Mouse (Mus musculus): Measurements from ENCODE around the gene Pou2f2.

The Pou2f2 gene

GRCm38 (mm10) chr7:25105411-25106160, 73.9 kb downstream of the Pou2f2 start:
- no peak for DNase-seq (ENCODE audit: extremely low spot score, low read depth, low spot score)

GRCm38 (mm10) chr7:25099581-25099980, 79.9 kb downstream of the Pou2f2 start:
- no peak for DNase-seq (ENCODE audit: extremely low spot score, low read depth, low spot score)

- no peak for DNase-seq (ENCODE audit: extremely low spot score, low read depth, low spot score)
These were observed 81.4 kb downstream of the Pou2f2 start for GRCm38 (mm10) chr7:25098169-25098568.

GRCm38 (mm10) chr7:25089875-25090274, 89.7 kb downstream of the Pou2f2 start:
- no peak for DNase-seq (ENCODE audit: extremely low spot score, low read depth, low spot score)

GRCm38 (mm10) chr7:25088968-25089367, 90.6 kb downstream of the Pou2f2 start:
- DNase-seq (ENCODE audit: extremely low spot score, low read depth, low spot score) = no peak

DNA sequence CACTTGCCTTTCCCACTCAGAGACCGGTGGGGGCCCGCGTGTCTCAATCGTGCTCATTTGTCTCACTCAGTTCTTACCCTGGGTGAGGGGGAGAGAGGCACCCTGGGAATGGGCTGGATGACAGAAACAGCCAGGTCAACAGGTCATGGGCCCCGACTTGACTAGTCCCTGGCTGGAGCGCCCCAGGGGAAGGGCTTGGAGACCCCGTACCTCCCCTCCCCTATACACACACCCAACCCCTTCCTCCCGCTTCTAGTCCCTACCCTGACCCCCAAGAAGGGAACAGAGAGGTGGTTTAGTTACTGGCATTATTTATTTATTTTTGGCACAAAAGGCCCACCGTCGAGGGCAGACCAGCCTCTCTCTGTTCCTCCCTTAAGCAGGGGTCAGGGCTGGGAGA, 91.0 kb downstream of the Pou2f2 start:
- no peak for DNase-seq (ENCODE audit: extremely low spot score, low read depth, low spot score)

GRCm38 (mm10) chr7:25087972-25088371, 91.6 kb downstream of the Pou2f2 start:
- DNase-seq (ENCODE audit: extremely low spot score, low read depth, low spot score) = no peak

DNA sequence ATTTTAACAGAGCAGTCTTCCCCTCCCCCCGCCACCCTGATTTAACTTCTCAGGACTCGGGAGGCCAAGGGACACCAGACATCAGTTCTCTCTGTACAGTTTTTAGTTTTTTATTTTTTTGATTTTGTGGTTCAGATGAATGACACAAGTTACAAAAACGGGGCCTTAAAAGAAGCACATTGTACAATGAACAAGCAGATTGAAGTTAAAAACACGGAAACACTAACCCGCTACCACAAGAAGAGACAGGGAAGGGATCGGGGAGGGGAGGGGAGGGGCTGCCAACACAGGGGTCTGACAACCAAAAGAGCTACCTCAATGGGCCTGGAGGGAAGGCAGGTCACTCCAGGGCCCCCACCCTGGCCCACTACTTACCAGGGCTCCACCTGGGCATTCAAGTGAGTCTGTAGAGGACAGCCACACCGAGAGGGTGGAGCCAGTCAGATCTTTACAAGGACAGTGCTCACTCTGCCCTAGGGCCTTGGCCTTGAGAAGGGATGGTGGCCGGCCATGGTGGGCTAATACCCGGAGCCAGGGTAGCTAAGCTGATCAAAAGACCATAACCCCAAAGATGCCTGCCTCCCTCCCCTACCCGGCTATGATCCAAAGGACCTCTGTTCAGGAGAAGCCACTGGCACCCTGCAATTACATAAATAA, 92.1 kb downstream of the Pou2f2 start:
- DNase-seq (ENCODE audit: extremely low spot score, low read depth, low spot score) = no peak

DNA sequence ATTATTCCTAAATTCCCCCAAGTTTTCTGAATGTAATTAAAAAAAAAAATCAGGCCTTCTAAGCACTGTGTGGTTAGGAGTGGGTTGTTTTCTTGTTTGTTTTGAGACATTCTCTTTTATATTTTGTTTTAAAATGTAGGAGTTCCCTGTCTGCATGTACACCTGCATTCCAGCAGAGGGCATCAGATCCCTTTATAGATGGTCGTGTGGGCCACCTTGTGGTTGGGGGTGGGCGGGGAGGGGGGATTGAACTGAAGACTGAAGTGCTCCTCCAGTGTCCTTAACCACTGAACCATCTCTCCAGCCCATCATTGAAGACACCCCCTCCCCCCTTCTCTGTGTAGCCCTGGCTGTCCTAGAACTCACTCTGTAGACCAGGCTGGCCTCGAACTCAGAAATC, 92.9 kb downstream of the Pou2f2 start:
- no peak for DNase-seq (ENCODE audit: extremely low spot score, low read depth, low spot score)

DNA sequence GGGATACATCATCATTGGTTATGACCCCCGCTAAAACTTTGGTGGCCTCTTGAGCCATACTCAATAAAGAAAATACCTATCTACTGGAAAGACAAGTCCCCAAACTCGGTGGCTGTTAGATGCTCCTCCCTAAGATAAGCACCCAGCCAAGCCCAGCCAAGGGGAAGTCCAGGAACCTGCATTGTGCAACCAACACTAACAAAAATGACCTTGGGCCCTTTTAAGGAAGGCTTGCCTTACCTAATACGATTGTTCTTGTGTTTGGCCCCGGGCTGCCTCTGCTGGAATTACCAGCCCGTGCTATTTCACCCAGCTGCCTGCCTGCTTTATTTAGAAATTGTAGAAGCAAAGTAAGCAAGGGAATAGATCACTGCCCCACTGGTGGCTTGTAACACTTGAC, 94.9 kb downstream of the Pou2f2 start:
- no peak for DNase-seq (ENCODE audit: extremely low spot score, low read depth, low spot score)

GRCm38 (mm10) chr7:25082510-25082909, 97.0 kb downstream of the Pou2f2 start:
- DNase-seq (ENCODE audit: extremely low spot score, low read depth, low spot score) = no peak

DNA sequence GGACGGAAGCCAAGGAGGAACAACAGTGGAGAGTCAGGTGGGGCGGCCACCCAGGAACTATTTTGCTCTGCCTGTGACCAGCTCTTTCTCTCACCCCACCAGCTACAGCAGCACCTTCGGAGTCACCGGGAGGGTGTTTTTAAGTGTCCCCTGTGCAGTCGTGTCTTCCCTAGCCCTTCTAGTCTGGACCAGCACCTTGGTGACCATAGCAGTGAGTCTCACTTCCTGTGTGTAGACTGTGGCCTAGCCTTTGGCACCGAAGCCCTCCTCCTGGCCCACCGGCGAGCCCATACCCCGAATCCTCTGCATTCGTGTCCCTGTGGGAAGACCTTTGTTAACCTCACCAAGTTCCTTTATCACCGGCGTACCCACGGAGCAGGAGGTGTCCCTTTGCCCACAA, 99.1 kb downstream of the Pou2f2 start:
- DNase-seq (ENCODE audit: extremely low spot score, low read depth, low spot score) = no peak

DNA sequence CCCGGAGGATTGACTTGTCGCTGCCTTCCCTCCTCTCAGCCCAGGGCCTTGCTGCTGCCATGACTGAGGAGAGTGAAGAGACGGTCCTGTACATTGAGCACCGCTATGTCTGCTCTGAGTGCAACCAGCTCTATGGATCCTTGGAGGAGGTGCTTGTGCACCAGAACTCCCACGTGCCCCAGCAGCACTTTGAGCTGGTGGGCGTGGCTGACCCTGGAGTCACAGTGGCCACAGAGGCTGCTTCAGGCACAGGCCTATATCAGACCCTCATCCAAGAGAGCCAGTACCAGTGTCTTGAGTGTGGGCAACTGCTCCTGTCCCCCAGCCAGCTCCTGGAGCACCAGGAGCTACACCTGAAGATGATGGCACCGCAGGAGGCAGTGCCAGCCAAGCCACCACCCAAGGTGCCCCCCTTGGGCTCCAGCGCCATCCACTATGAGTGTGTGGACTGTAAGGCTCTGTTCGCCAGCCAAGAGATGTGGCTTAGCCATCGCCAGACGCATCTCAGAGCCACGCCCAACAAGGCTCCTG, 100.0 kb downstream of the Pou2f2 start:
- no peak for DNase-seq (ENCODE audit: extremely low spot score, low read depth, low spot score)

- no peak for DNase-seq (ENCODE audit: extremely low spot score, low read depth, low spot score)
These were observed 102.1 kb downstream of the Pou2f2 start for GRCm38 (mm10) chr7:25077414-25077755.

DNA sequence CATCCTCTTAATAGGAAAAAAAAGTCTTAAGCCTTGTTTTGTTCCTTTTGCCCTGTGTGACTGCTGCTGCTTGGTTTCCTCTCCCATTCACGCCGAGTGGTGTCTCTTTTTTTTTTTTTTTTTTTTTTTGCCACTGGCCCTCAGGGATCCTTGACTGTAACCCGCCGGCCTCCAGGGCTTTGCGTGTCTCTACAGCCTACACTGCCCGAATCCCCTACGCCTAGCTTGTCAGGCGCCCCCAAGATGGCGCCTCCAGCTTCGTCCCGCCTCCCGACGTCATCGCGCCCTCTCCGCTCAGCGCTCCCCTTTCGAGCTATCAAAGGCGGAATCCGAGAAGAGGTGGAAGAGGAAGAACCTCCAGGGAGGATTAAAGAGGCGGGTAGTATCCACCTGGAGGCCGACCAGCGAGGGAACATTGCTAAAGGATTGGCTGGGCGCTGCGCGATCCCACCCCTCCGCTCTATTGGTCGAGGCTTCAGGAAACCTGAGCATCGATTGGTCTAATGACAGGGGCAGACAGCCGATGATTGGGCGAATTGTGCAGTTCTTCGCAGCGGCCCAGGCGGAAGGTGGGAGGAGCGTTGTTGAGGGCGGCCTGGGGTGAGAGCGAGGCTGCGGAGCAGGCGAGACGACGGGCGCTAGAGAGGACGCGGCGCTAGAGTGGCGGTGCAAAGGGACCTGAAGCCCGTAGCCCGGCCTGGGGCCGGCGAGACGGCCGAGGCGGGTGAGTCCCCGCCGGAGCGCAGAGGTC, 102.7 kb downstream of the Pou2f2 start:
- DNase-seq (ENCODE audit: extremely low spot score, low read depth, low spot score) = peak; percentile 91

GRCm38 (mm10) chr7:25076296-25076662, 103.2 kb downstream of the Pou2f2 start:
- no peak for DNase-seq (ENCODE audit: extremely low spot score, low read depth, low spot score)

- DNase-seq (ENCODE audit: extremely low spot score, low read depth, low spot score) = no peak
These were observed 105.6 kb downstream of the Pou2f2 start for GRCm38 (mm10) chr7:25073924-25074323.

DNA sequence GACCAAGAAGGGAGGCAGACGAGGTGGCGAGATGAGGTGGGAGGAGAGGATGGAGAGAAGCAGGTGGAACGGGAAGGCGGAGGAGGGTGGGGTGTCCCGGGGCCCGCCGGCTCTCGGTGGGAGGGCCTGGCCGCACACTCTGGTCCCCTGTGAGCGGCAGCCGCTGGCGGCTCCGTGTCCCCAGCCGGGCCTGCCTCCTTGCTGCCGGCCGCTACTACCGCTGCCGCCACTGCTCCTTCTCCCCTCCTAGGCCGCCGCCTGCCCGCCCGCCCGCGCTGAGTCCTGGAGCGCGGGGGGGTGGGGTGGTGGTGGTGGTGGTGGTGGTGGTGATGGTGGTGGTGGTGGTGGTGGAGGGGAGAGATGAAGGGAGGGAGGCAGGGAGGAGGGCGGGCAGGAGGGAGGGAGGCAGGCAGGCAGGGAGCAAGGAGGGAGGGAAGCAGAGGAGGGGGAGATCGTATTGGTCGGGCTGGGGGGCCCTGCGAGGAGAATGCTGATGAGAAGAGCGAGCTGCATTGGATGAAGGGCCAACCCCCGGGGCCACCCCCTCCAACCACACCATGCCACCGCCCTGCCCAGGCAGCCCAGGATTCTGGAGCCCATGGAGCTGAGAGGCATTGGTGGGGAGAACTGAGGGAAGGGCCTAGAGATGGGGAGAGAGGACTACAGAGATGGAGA, 106.7 kb downstream of the Pou2f2 start:
- DNase-seq (ENCODE audit: extremely low spot score, low read depth, low spot score) = no peak

GRCm38 (mm10) chr7:25071979-25072715, 107.4 kb downstream of the Pou2f2 start, which contains the start of the genes Grik5 and Zfp574:
Gene Grik5 (minus strand): TSS chr7:25072346.
Gene Zfp574 (plus strand): TSS chr7:25072567.
- DNase-seq (ENCODE audit: extremely low spot score, low read depth, low spot score) = no peak

GRCm38 (mm10) chr7:25068724-25069123, 110.8 kb downstream of the Pou2f2 start:
- DNase-seq (ENCODE audit: extremely low spot score, low read depth, low spot score) = no peak
